Mouse (Mus musculus) kidney, postnatal 25 days (tissue): ENCODE results near the gene Pde11a.

Source experiments
- DNase-seq, 2 experiments: peaks; one replicate each; pipeline ENCODE4 v3.0.0; 2021; ENCODE audit warnings: mixed read lengths in 2 of 2

Pde11a gene

GRCm38 (mm10) chr2:76338215-76339156, at the start of gene Pde11a:
Pde11a (minus strand) TSS chr2:76338774.
- peak; percentile 77 to 91 for DNase-seq

- no peak for DNase-seq
Measured at GRCm38 (mm10) chr2:76386531-76386930, 48.0 kb upstream of the Pde11a start.

GRCm38 (mm10) chr2:76378646-76379045, 40.1 kb upstream of the Pde11a start:
- DNase-seq: no peak

- no peak for DNase-seq
Measured at GRCm38 (mm10) chr2:76374544-76375206, 36.1 kb upstream of the Pde11a start.

GRCm38 (mm10) chr2:76372244-76372643, 33.7 kb upstream of the Pde11a start:
- DNase-seq: no peak

GRCm38 (mm10) chr2:76370656-76370922, 32.0 kb upstream of the Pde11a start:
- no peak for DNase-seq

- DNase-seq: peak; percentile 93
Measured at GRCm38 (mm10) chr2:76369821-76370655, 31.5 kb upstream of the Pde11a start, which contains the start of gene Rbm45. Rbm45 (plus strand) TSS chr2:76369984.

- no peak for DNase-seq
Measured at GRCm38 (mm10) chr2:76368861-76369660, 30.5 kb upstream of the Pde11a start.

- peak; percentile 85 to 94 for DNase-seq
Measured at GRCm38 (mm10) chr2:76367188-76367922, 28.8 kb upstream of the Pde11a start.

GRCm38 (mm10) chr2:76365811-76366210, 27.2 kb upstream of the Pde11a start:
- no peak for DNase-seq

GRCm38 (mm10) chr2:76362111-76362510, 23.5 kb upstream of the Pde11a start:
- DNase-seq: peak in 1 of 2 experiments; percentile 45

GRCm38 (mm10) chr2:76360226-76360625, 21.7 kb upstream of the Pde11a start, which contains the start of gene Cyct:
Cyct (minus strand) TSS chr2:76360450.
- no peak for DNase-seq

- DNase-seq: no peak
Measured at GRCm38 (mm10) chr2:76347839-76348238, 9.3 kb upstream of the Pde11a start.

GRCm38 (mm10) chr2:76342146-76342545, 3.6 kb upstream of the Pde11a start:
- no peak for DNase-seq

GRCm38 (mm10) chr2:76334596-76334995, 4.0 kb downstream of the Pde11a start:
- DNase-seq: peak in 1 of 2 experiments; percentile 10

GRCm38 (mm10) chr2:76332161-76332805, 6.3 kb downstream of the Pde11a start:
- DNase-seq: no peak

GRCm38 (mm10) chr2:76330081-76330480, 8.5 kb downstream of the Pde11a start:
- DNase-seq: no peak

- no peak for DNase-seq
Measured at GRCm38 (mm10) chr2:76326161-76326560, 12.4 kb downstream of the Pde11a start.

GRCm38 (mm10) chr2:76324463-76324862, 14.1 kb downstream of the Pde11a start:
- DNase-seq: no peak

- no peak for DNase-seq
Measured at GRCm38 (mm10) chr2:76323185-76323875, 15.2 kb downstream of the Pde11a start.
